Mouse (Mus musculus) T-cell, adult 2 months (primary cell): ENCODE measurements at regions not wholly inside any gene's neighbourhood (a gene's known extent, or its start where the extent isn't known, plus 50 kb on each side); places are given as distances from the start of the nearest gene placed in this dataset.
A peak's percentile ranks its signal among the peaks of the same experiment; 100 is the strongest.
"Not testable (repeated sequence)": the region's sequence is repeated elsewhere in the genome, so short reads cannot be mapped to it uniquely, and the experiment has no call there.

ENCODE experiments used
- DNase-seq: peaks from one replicate; pipeline ENCODE4 v3.0.0; 2022; ENCODE audit warnings: low spot score

- peak; percentile 34 for DNase-seq
Measured at GRCm38 (mm10) chr10:118979339-118979738, 109.3 kb upstream of the Dyrk2 start.

GRCm38 (mm10) chr10:118978181-118978743, 108.3 kb upstream of the Dyrk2 start:
- DNase-seq = peak; percentile 27

GRCm38 (mm10) chr10:118976447-118976846, 106.4 kb upstream of the Dyrk2 start:
- no peak for DNase-seq

GRCm38 (mm10) chr10:118975772-118976171, 105.8 kb upstream of the Dyrk2 start:
- DNase-seq = no peak

GRCm38 (mm10) chr10:118973324-118973723, 103.3 kb upstream of the Dyrk2 start:
- DNase-seq = no peak

- DNase-seq = no peak
Measured at GRCm38 (mm10) chr10:118972626-118973025, 102.6 kb upstream of the Dyrk2 start.

- DNase-seq = no peak
Measured at GRCm38 (mm10) chr10:118970457-118971175, 100.6 kb upstream of the Dyrk2 start.

GRCm38 (mm10) chr10:118961713-118962181, 91.7 kb upstream of the Dyrk2 start:
- DNase-seq = no peak

GRCm38 (mm10) chr10:118960076-118960475, 90.1 kb upstream of the Dyrk2 start:
- DNase-seq = no peak

- no peak for DNase-seq
Measured at GRCm38 (mm10) chr10:118959623-118960022, 89.6 kb upstream of the Dyrk2 start.

GRCm38 (mm10) chr10:118956352-118956751, 86.3 kb upstream of the Dyrk2 start:
- DNase-seq = no peak

GRCm38 (mm10) chr10:118953440-118953839, 83.4 kb upstream of the Dyrk2 start:
- no peak for DNase-seq

GRCm38 (mm10) chr10:118952756-118953155, 82.7 kb upstream of the Dyrk2 start:
- no peak for DNase-seq

- DNase-seq = no peak
Measured at GRCm38 (mm10) chr10:118947724-118948123, 77.7 kb upstream of the Dyrk2 start.

- no peak for DNase-seq
Measured at GRCm38 (mm10) chr10:118947016-118947674, 77.1 kb upstream of the Dyrk2 start.

- DNase-seq = no peak
Measured at GRCm38 (mm10) chr10:118927316-118927715, 57.3 kb upstream of the Dyrk2 start.

- no peak for DNase-seq
Measured at GRCm38 (mm10) chr10:118923473-118924185, 53.6 kb upstream of the Dyrk2 start.

GRCm38 (mm10) chr10:118922120-118922519, 52.1 kb upstream of the Dyrk2 start:
- not testable (repeated sequence) for DNase-seq
